Comparison of ENCODE assay signal across 20 mouse cellular contexts in genomic region chr13:101111773-101112172, GRCm38 (mm10).
"Had no signal": no experiment of that assay in that cellular context is flagged by ENCODE, and none has a peak within 500 bp of the region (broad histone marks: within the 10 kb centered on the region; RNA-seq: fewer than 3 reads in every experiment).

No protein-coding gene starts in this region.

- H3K27me3 ChIP-seq: liver, embryonic 12.5 days; midbrain, embryonic 12.5 days; neural tube, embryonic 13.5 days; neural tube, embryonic 15.5 days had no signal

- H3K4me1 ChIP-seq: liver, embryonic 12.5 days; midbrain, embryonic 10.5 days; midbrain, embryonic 12.5 days; neural tube, embryonic 13.5 days; neural tube, embryonic 15.5 days had no signal

- ATAC-seq: liver, embryonic 12.5 days; midbrain, embryonic 16.5 days had no signal

- H3K4me2 ChIP-seq: liver, embryonic 12.5 days; lung, embryonic 14.5 days; midbrain, embryonic 12.5 days; neural tube, embryonic 13.5 days; neural tube, embryonic 15.5 days had no signal

- DNase-seq: lung, adult 18-20 months; lung, embryonic 14.5 days; lung, postnatal 10 days; lung, postnatal 4 days; midbrain, embryonic 14.5 days; retina, postnatal 1 day; right cerebral cortex, adult 18-20 months; right cerebral cortex, postnatal 25 days; right cerebral cortex, postnatal 4 days; thymus, adult 2 months; thymus, postnatal 25 days; thymus, postnatal 4 days had no signal

- H3K36me3 ChIP-seq: liver, embryonic 12.5 days; midbrain, embryonic 10.5 days; midbrain, embryonic 12.5 days; neural tube, embryonic 13.5 days; neural tube, embryonic 15.5 days had no signal

- H3K9ac ChIP-seq: liver, embryonic 12.5 days; liver, embryonic 14.5 days; lung, embryonic 14.5 days; midbrain, embryonic 12.5 days; neural tube, embryonic 13.5 days; neural tube, embryonic 15.5 days had no signal

- H3K9me3 ChIP-seq: liver, embryonic 12.5 days; midbrain, embryonic 10.5 days; midbrain, embryonic 12.5 days; neural tube, embryonic 13.5 days; neural tube, embryonic 15.5 days had no signal

- H3K4me3 ChIP-seq: liver, embryonic 12.5 days; midbrain, embryonic 10.5 days; midbrain, embryonic 12.5 days; myocyte; neural tube, embryonic 13.5 days; neural tube, embryonic 15.5 days had no signal

- H3K27ac ChIP-seq: liver, embryonic 12.5 days; liver, embryonic 14.5 days; midbrain, embryonic 10.5 days; midbrain, embryonic 12.5 days; neural tube, embryonic 13.5 days; neural tube, embryonic 15.5 days had no signal
